Mouse (Mus musculus): ENCODE data around the gene Gcc1. TPM values are rescaled to one million over a fixed set of nuclear protein-coding genes. Genes with fewer than 3 reads are reported as not detected.

Gene Gcc1
- total RNA-seq, 1 experiment from 2014 or later = 37.0 TPM

DNA sequence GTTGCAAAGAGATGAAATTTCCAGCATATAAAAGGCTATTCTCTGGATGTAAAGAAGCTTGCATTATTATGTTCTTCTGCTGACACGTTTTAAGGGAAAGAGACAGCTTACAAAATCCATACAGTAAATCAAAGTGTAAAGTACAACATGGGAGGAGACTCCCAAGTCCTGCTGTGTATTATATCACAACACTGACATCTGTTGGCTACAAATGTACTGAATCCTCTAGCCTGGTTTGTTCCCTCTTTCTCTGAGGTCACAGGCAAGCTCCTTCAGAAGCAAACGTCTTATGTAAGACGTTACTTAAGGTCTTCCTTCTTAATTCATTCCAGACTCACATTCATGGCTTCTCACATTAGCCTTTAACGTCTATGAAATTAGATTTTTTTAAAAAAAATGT is 46.2 kb downstream of the Gcc1 start:
- 0 out of 2 replicates have a peak, but pooled peaks have one; percentile 26 for ATAC-seq (ENCODE audit: extremely low read depth, insufficient number of reproducible peaks, low FRiP score, poor library complexity, severe bottlenecking)

DNA sequence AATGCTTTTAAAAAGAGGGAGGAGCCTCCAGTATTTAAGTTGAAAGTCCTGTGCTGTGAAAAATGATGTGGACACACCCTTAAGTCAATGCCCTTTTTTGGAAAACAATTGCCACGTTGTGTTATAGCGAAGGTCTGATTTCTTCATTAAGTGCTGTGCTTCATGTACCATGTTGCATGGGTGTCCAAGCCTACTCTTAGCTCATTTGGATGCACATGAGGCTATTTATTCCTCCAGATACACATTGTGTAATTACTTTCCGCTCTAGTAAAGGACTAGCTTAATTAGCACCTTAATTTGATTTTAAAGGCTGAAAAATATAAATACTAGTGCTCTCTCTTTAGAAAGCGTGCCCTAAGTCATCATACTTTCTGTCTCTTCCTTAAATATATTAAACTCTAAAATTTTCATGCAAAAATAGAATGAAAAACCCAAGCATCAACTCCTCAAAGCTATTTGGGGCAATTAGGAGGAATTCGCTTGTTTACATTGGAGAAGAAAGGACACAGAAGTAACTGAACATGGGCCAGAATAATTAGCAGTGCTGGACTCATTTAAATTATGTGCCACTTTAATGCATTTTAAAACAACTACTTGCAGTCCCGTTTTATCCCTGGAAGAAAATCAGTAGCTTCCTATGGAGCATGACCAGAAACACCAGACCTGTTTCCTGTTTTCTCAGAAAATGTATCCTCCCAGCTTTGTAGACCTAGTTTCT is 58.1 kb downstream of the Gcc1 start:
- no peak for ATAC-seq (ENCODE audit: extremely low read depth, insufficient number of reproducible peaks, low FRiP score, poor library complexity, severe bottlenecking)

DNA sequence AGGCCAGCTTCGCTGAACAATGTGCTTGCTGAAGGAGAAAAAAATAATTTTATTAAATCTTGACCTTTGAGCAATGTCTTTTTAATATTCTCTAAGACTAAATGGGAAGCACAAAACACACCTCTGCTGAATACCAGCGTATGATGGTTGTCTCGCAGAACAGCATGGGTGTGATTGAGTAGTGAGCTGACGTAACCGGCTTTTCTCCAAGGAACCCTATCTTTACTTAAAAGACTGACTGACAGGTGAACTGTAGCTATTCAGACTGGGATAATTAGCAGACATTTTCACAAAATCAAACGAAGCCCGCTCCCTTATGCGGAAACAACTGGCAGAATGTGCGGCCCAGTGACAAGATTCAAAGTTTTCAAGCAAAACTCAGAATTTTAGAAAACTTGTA is 60.6 kb downstream of the Gcc1 start:
- no peak for ATAC-seq (ENCODE audit: extremely low read depth, insufficient number of reproducible peaks, low FRiP score, poor library complexity, severe bottlenecking)

Other genes starting within 250 kb of the Gcc1 start
- gene Zfp800, start 30.4 kb downstream of the Gcc1 start, total RNA-seq (2017) = 44.9 and 46.4 TPM in 2 replicates
- gene Arf5, start 4.8 kb downstream of the Gcc1 start, total RNA-seq (2017) = 39.3 and 47.8 TPM in 2 replicates
- gene Fscn3, start 601 bp downstream of the Gcc1 start, total RNA-seq (2017) = 0.47 and 0.61 TPM in 2 replicates
- gene Pax4, start 21.0 kb upstream of the Gcc1 start, total RNA-seq (2017) = not detected in 2 replicates
- 44.2 and 47.9 TPM in 2 replicates for gene Snd1, start 46.7 kb upstream of the Gcc1 start, total RNA-seq (2017)

All from neutrophil, adult 5-6 weeks (primary cell).